Mouse (Mus musculus): ENCODE data around the gene Agap2. TPM values are rescaled to one million over a fixed set of nuclear protein-coding genes. Genes with fewer than 3 reads are reported as not detected.

The Agap2 gene
- polyA plus RNA-seq, 1 experiment from 2014 or later = 0.73 TPM

- H3K4me3 ChIP-seq (replicated peaks) = peak overlapping the region; percentile 10; the same call in 1 of the 2 replicates
- 6% methylated on average over 35 of the region's 35 CpGs for WGBS
- H3K9me3 ChIP-seq = no peaks in the 10 kb centered on the region
- peaks cover 51% of the 10 kb centered on the region for H3K27me3 ChIP-seq
- H3K4me1 ChIP-seq = peaks cover 10% of the 10 kb centered on the region; the same call in 1 of the 2 replicates
- H3K27ac ChIP-seq = no peak overlapping the region
- H3K9ac ChIP-seq = no peak overlapping the region
- no peak for ATAC-seq (ENCODE audit: low FRiP score)
- no peak overlapping the region; the same call in 1 of the 2 replicates for H3K4me2 ChIP-seq
- H3K36me3 ChIP-seq (replicated peaks) = peaks cover 14% of the 10 kb centered on the region
Measured at GRCm38 (mm10) chr10:127048608-127049394, 26.3 kb upstream of the Agap2 start.

- Histone ChIP-seq H3K27me3 (peaks cover 51% of the 10 kb centered on the region), H3K4me2 (no peak overlapping the region), H3K4me3 (replicated peaks) (peak overlapping the region; percentile 10; the same call in 1 of the 2 replicates), H3K4me1 (peaks cover 10% of the 10 kb centered on the region; the same call in 1 of the 2 replicates), H3K9ac (0 out of 2 replicates have a peak overlapping the region, but pooled peaks have one; percentile 0), H3K9me3 (no peaks in the 10 kb centered on the region), H3K36me3 (replicated peaks) (peaks cover 18% of the 10 kb centered on the region), H3K27ac (no peak overlapping the region)
- 3% methylated on average over 29 of the region's 29 CpGs for WGBS
- ATAC-seq (ENCODE audit: low FRiP score) = 0 out of 2 replicates have a peak, but pooled peaks have one; percentile 10
Measured at GRCm38 (mm10) chr10:127049395-127050118, 25.5 kb upstream of the Agap2 start.

GRCm38 (mm10) chr10:127050119-127050474 lies 25.0 kb upstream of the Agap2 start:
- H3K9ac ChIP-seq = no peak overlapping the region
- no peaks in the 10 kb centered on the region for H3K9me3 ChIP-seq
- peaks cover 51% of the 10 kb centered on the region for H3K27me3 ChIP-seq
- 14% methylated on average over 10 of the region's 10 CpGs for WGBS
- no peak overlapping the region for H3K4me3 ChIP-seq (replicated peaks)
- peaks cover 18% of the 10 kb centered on the region for H3K36me3 ChIP-seq (replicated peaks)
- ATAC-seq (ENCODE audit: low FRiP score) = 0 out of 2 replicates have a peak, but pooled peaks have one; percentile 8
- H3K4me1 ChIP-seq = peaks cover 10% of the 10 kb centered on the region; the same call in 1 of the 2 replicates
- H3K27ac ChIP-seq = no peak overlapping the region
- H3K4me2 ChIP-seq = no peak overlapping the region

- Histone ChIP-seq H3K4me1 (peaks cover 25% of the 10 kb centered on the region), H3K27me3 (peaks cover 27% of the 10 kb centered on the region), H3K4me2 (no peak overlapping the region), H3K9ac (no peak overlapping the region), H3K36me3 (replicated peaks) (peaks cover 42% of the 10 kb centered on the region), H3K4me3 (replicated peaks) (no peak overlapping the region), H3K27ac (no peak overlapping the region), H3K9me3 (no peaks in the 10 kb centered on the region)
- 79% methylated on average over 4 of the region's 4 CpGs for WGBS
- ATAC-seq (ENCODE audit: low FRiP score) = no peak
Measured at GRCm38 (mm10) chr10:127054646-127055045, 20.4 kb upstream of the Agap2 start.

DNA sequence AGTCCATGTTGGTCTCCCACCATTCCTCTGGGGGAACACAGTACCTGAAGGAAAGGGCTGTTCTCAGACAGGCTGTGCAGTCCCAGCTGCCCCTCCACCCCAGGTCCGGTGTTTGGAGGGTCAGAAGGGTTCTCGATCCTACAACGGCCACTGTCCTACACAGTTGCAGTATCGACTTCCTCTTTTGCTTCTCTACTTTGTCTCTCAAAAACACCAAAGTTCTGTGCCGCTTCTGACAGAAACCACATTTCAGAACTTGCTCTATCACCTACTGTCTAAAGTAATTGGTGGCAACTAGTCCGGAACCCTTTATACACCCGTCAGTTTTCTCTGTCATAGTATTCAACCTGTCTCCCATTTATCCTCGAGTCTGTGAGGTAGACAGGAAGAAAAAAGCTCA lies 19.7 kb upstream of the Agap2 start:
- peaks cover 20% of the 10 kb centered on the region for H3K27me3 ChIP-seq
- no peak overlapping the region for H3K4me3 ChIP-seq (replicated peaks)
- H3K4me2 ChIP-seq = no peak overlapping the region
- H3K4me1 ChIP-seq = peaks cover 26% of the 10 kb centered on the region
- ATAC-seq (ENCODE audit: low FRiP score) = no peak
- H3K36me3 ChIP-seq (replicated peaks) = peaks cover 42% of the 10 kb centered on the region
- 94% methylated on average over 8 of the region's 8 CpGs for WGBS
- no peaks in the 10 kb centered on the region for H3K9me3 ChIP-seq
- no peak overlapping the region for H3K9ac ChIP-seq
- H3K27ac ChIP-seq = no peak overlapping the region

- WGBS = 93% methylated on average over 20 of the region's 20 CpGs
- no peaks in the 10 kb centered on the region for H3K9me3 ChIP-seq
- no peak for ATAC-seq (ENCODE audit: low FRiP score)
Measured at GRCm38 (mm10) chr10:127056490-127056889, 18.6 kb upstream of the Agap2 start.

GRCm38 (mm10) chr10:127058161-127058560 lies 16.9 kb upstream of the Agap2 start:
- H3K9ac ChIP-seq = peak overlapping the region; percentile 98; the same call in 1 of the 2 replicates
- H3K4me2 ChIP-seq = peak overlapping the region; percentile 96
- H3K4me3 ChIP-seq (replicated peaks) = peak overlapping the region; percentile 99
- H3K9me3 ChIP-seq = no peaks in the 10 kb centered on the region
- ATAC-seq (ENCODE audit: low FRiP score) = peak; percentile 28
- under 1% methylated on average over 9 of the region's 9 CpGs for WGBS
- peaks cover 42% of the 10 kb centered on the region for H3K36me3 ChIP-seq (replicated peaks)
- no peaks in the 10 kb centered on the region; the same call in 1 of the 2 replicates for H3K27me3 ChIP-seq
- H3K27ac ChIP-seq = no peak overlapping the region
- H3K4me1 ChIP-seq = peaks cover 45% of the 10 kb centered on the region

More at GRCm38 (mm10) chr10:127056490-127056889, 18.6 kb upstream of the Agap2 start:
- Histone ChIP-seq H3K27me3 (peaks cover 9% of the 10 kb centered on the region), H3K4me1 (peaks cover 35% of the 10 kb centered on the region), H3K4me2 (no peak overlapping the region), H3K36me3 (replicated peaks) (peaks cover 42% of the 10 kb centered on the region), H3K27ac (no peak overlapping the region), H3K9ac (no peak overlapping the region), H3K4me3 (replicated peaks) (no peak overlapping the region)

- 5% methylated on average over 8 of the region's 8 CpGs for WGBS
- Histone ChIP-seq H3K27me3 (no peaks in the 10 kb centered on the region; the same call in 1 of the 2 replicates), H3K9ac (peak overlapping the region; percentile 98), H3K9me3 (no peaks in the 10 kb centered on the region), H3K4me3 (replicated peaks) (peak overlapping the region; percentile 99), H3K4me1 (peaks cover 45% of the 10 kb centered on the region), H3K4me2 (peak overlapping the region; percentile 96), H3K27ac (peak overlapping the region; percentile 27; the same call in 1 of the 2 replicates), H3K36me3 (replicated peaks) (peaks cover 39% of the 10 kb centered on the region)
- no peak for ATAC-seq (ENCODE audit: low FRiP score)
Measured at GRCm38 (mm10) chr10:127058708-127059107, 16.4 kb upstream of the Agap2 start.

GRCm38 (mm10) chr10:127059174-127059967 lies 15.7 kb upstream of the Agap2 start:
- ATAC-seq (ENCODE audit: low FRiP score) = peak; percentile 15
- no peaks in the 10 kb centered on the region; the same call in 1 of the 2 replicates for H3K27me3 ChIP-seq
- WGBS = under 1% methylated on average over 61 of the region's 92 CpGs
- H3K4me1 ChIP-seq = peaks cover 45% of the 10 kb centered on the region
- H3K9me3 ChIP-seq = no peaks in the 10 kb centered on the region
- H3K27ac ChIP-seq = peak overlapping the region; percentile 97
- H3K4me3 ChIP-seq (replicated peaks) = peak overlapping the region; percentile 99
- peaks cover 32% of the 10 kb centered on the region for H3K36me3 ChIP-seq (replicated peaks)
- peak overlapping the region; percentile 96 for H3K4me2 ChIP-seq
- H3K9ac ChIP-seq = peak overlapping the region; percentile 98

DNA sequence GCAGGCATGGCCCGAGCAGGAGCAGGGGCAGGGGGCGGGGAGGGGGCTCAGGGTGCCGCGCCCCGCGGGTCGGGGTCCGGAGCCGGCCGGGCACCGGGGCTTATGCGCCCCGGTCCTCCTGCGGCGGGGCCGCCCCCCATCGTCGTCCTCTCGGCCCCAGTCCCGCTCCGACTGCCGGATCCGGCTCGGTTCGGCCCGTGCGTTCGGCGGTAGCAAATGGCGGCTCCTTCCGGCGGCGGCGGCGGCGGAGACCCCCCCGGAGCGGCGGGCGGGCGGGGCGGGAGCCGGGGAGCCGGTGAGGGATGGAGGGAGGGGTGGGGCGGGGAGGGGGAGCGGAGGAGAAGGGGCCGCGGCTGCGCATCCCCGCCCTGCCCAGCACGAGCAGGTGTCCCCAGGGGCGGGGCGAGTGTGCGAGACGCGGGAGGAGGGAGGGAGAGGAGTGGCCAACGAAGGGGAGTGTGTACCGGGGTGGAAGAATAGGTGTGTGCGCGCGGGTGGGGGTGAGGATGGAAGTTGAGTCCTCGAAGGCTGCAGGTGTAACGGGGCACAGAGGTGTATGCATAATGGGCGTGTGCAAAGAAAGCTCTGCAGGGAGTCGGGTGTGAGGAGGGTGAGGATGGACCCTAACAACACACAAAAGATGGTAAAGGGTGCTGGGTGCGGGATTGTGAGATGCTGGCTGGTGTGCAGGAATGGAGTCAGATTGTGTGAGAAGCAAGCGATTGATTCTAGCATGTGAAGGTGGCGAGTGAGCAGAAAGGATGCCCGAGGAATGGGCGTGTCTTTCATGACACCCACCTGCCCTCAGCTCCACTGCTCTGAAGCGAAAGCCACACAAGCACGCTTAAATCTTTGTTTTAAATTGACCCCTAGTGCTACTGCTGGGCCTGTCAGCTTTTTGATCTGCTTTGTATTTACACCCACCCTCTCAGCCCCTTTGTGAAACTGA lies 14.8 kb upstream of the Agap2 start, which contains the start of gene March9:
March9 (minus strand) TSS at position 217 of the 949 bp plus-strand sequence.
- Histone ChIP-seq H3K36me3 (replicated peaks) (peaks cover 32% of the 10 kb centered on the region), H3K9ac (peak within 1 kb of the TSS; percentile 98), H3K27ac (peak within 1 kb of the TSS; percentile 97), H3K4me3 (replicated peaks) (peak within 1 kb of the TSS; percentile 99), H3K4me1 (peaks cover 52% of the 10 kb centered on the region), H3K27me3 (no peaks in the 10 kb centered on the region; the same call in 1 of the 2 replicates), H3K9me3 (no peaks in the 10 kb centered on the region), H3K4me2 (peak within 1 kb of the TSS; percentile 96)
- WGBS = under 1% methylated on average over 67 of the region's 72 CpGs
- peak; percentile 54 for ATAC-seq (ENCODE audit: low FRiP score)

DNA sequence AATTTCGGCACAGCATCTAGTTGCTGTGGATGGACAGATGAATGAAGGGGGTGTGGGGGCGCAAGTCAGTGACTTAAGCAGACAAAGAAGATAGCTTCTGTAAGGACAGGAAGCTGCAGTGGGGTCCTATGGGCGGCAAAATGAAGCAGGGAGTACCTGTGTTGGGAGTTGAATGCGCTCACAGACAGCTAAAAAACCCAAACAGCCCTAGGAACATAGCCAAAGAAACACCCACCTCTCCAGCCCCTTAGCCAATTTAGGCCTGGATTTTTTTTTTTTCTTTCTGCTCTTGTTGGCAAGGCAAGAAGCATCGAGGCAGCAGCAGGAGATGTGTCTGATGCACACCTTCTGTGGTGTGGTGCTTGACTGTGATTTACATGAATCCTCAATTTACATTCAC lies 14.0 kb upstream of the Agap2 start:
- H3K27me3 ChIP-seq = no peaks in the 10 kb centered on the region; the same call in 1 of the 2 replicates
- 16% methylated on average over 5 of the region's 5 CpGs for WGBS
- H3K4me3 ChIP-seq (replicated peaks) = peak overlapping the region; percentile 99
- ATAC-seq (ENCODE audit: low FRiP score) = no peak
- no peaks in the 10 kb centered on the region for H3K9me3 ChIP-seq
- H3K9ac ChIP-seq = peak overlapping the region; percentile 98; the same call in 1 of the 2 replicates
- H3K27ac ChIP-seq = peak overlapping the region; percentile 97
- peaks cover 32% of the 10 kb centered on the region for H3K36me3 ChIP-seq (replicated peaks)
- peak overlapping the region; percentile 96 for H3K4me2 ChIP-seq
- peaks cover 56% of the 10 kb centered on the region for H3K4me1 ChIP-seq

Measured in forebrain, embryonic 12.5 days (tissue).